Mouse (Mus musculus) heart, adult 2 months (tissue): ENCODE data around the gene Olfr576.

Experiments used
- CTCF ChIP-seq: fragments of 200-600 bp; IDR thresholded peaks from 2 replicates; pipeline ENCODE4 v1.8.1; 2022; ENCODE audit warnings: antibody characterized with exemption, mild to moderate bottlenecking, moderate library complexity
- EP300 ChIP-seq: fragments of 200-500 bp; IDR thresholded peaks from 2 replicates; pipeline ENCODE4 v1.6.1; 2011; ENCODE audit warnings: low read depth, low read length, control low read depth; ENCODE audit not compliant: insufficient read depth
- POLR2A ChIP-seq: fragments of 200-500 bp; IDR thresholded peaks from 2 replicates; pipeline ENCODE4 v1.6.1; 2011; ENCODE audit warnings: mild to moderate bottlenecking, low read depth, low read length, control low read depth; ENCODE audit not compliant: insufficient read depth

DNA sequence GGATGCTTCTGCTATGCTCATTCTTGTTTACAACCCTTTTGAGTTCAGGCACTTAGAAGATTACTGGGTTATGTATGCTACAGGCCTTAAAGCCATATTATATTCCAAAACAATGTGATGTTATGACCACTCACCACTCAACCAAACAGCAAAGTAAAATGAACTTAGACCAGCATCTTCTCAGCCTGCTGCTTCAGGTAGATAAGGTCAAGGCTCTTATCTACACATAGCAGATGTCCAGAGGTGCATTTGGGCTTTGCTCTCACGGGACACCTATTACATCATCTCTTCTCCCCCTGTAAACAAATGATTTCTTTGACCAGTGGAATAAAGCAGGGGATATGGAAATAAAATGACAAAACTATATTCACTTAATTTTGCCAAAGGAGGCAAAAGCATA lies 3.9 kb upstream of the Olfr576 start, which contains the start of gene Olfr575:
- TF ChIP-seq CTCF, result no peak
- TF ChIP-seq POLR2A, result no peak
- no peak for TF ChIP-seq EP300
